Mouse (Mus musculus): ENCODE measurements around the gene Iqschfp.

GRCm38 (mm10) chr3:68585213-68585612 is 693.2 kb downstream of the Iqschfp start:
- no peak for TF ChIP-seq GATA1 (IDR thresholded peaks at IDR 0.05; ENCODE audit: borderline replicate concordance, low read length)
- no peak for TF ChIP-seq FLI1 (IDR thresholded peaks at IDR 0.05; ENCODE audit: low read length)

Measured in megakaryocyte, embryonic 14.5 days (primary cell).